In genomic region chr4:133649989-133650699, GRCm38 (mm10) we compare ENCODE assay signal across 8 mouse cellular contexts. TPM values are rescaled to one million over a fixed set of nuclear protein-coding genes. Genes with fewer than 3 reads are reported as not detected.
DNase-seq lines count a peak whose midpoint lies in the region; ATAC-seq and TF ChIP-seq lines count a peak whose summit lies in the region.

Gene Zdhhc18, minus strand, starts transcription at chr4:133650154.

- H3K4me1 ChIP-seq in forebrain, embryonic 16.5 days (replicated peaks; ENCODE audit: control insufficient read depth, insufficient read depth, low read length) = no peaks in the 10 kb centered on the region
- 0 out of 2 replicates have a peak, but pooled peaks cover 3% of the 10 kb centered on the region for H3K4me1 ChIP-seq in lung, embryonic 15.5 days
- H3K4me1 ChIP-seq in olfactory bulb, adult 2 months (ENCODE audit: control insufficient read depth, insufficient read depth, low read length) = peaks cover 3% of the 10 kb centered on the region; the same call in 1 of the 2 replicates

- ATAC-seq in forebrain, embryonic 16.5 days = peak; percentile 57; the same call in 1 of the 2 replicates
- no peak for ATAC-seq in lung, embryonic 15.5 days (ENCODE audit: borderline replicate concordance, extremely low read depth, low FRiP score, low TSS enrichment)

- TF ChIP-seq POLR2A in olfactory bulb, adult 2 months (IDR thresholded peaks at IDR 0.05; ENCODE audit: insufficient read depth, low read depth, low read length) = no peak

- H3K4me3 ChIP-seq in forebrain, embryonic 16.5 days (replicated peaks; ENCODE audit: low read length) = no peak within 1 kb of the TSS
- H3K4me3 ChIP-seq in lung, embryonic 15.5 days = peak within 1 kb of the TSS; percentile 28
- peak within 1 kb of the TSS; percentile 31 for H3K4me3 ChIP-seq in olfactory bulb, adult 2 months (ENCODE audit: insufficient read depth, low read depth, low read length)

- DNase-seq in Muller cell, postnatal 12 days (ENCODE audit: inconsistent ontology term) = peak; percentile 52
- DNase-seq in cerebellum, adult 11-12 months = peak; percentile 66
- DNase-seq in heart, postnatal 25 days (ENCODE audit: low spot score) = peak; percentile 68
- peak; percentile 76 to 87 for DNase-seq in layer of hippocampus, adult 18-20 months (ENCODE audit: low spot score in 2 of 2)
- peak; percentile 95 for DNase-seq in thymus, postnatal 4 days

- intact Hi-C loops in heart, postnatal 25 days (cut with DNase I) = loop anchor here (1.0 to 2.0 kb wide), 2 partner anchors 15 to 58 kb away; no protein-coding TSS in a partner anchor

- H3K9ac ChIP-seq in forebrain, embryonic 16.5 days (replicated peaks; ENCODE audit: low read depth, low read length) = no peak within 1 kb of the TSS
- no peak within 1 kb of the TSS for H3K9ac ChIP-seq in lung, embryonic 15.5 days

- peak; percentile 60 for TF ChIP-seq CTCF in olfactory bulb, adult 2 months (IDR thresholded peaks at IDR 0.05; ENCODE audit: insufficient read depth, low read depth, low read length)

- H3K9me3 ChIP-seq in forebrain, embryonic 16.5 days (ENCODE audit: control insufficient read depth, low read length) = no peaks in the 10 kb centered on the region
- no peaks in the 10 kb centered on the region for H3K9me3 ChIP-seq in lung, embryonic 15.5 days

- 36% methylated on average over 7 of the region's 7 CpGs for WGBS in forebrain, embryonic 16.5 days
- 38% methylated on average over 7 of the region's 7 CpGs for WGBS in lung, embryonic 15.5 days
- WGBS in olfactory bulb, adult 2 months = 31% methylated on average over 7 of the region's 7 CpGs

- no peak within 1 kb of the TSS for H3K27ac ChIP-seq in forebrain, embryonic 16.5 days (ENCODE audit: low read length)
- peak within 1 kb of the TSS; percentile 49; the same call in 1 of the 2 replicates for H3K27ac ChIP-seq in lung, embryonic 15.5 days
- H3K27ac ChIP-seq in olfactory bulb, adult 2 months (ENCODE audit: insufficient read depth, low read depth, low read length) = no peak within 1 kb of the TSS

- no peaks in the 10 kb centered on the region for H3K27me3 ChIP-seq in forebrain, embryonic 16.5 days (replicated peaks; ENCODE audit: control insufficient read depth, insufficient read depth, low read length)
- no peaks in the 10 kb centered on the region for H3K27me3 ChIP-seq in lung, embryonic 15.5 days

- H3K36me3 ChIP-seq in forebrain, embryonic 16.5 days (ENCODE audit: control insufficient read depth, insufficient read depth) = no peaks in the 10 kb centered on the region
- no peaks in the 10 kb centered on the region for H3K36me3 ChIP-seq in lung, embryonic 15.5 days

- H3K4me2 ChIP-seq in forebrain, embryonic 16.5 days (ENCODE audit: low read length) = peak within 1 kb of the TSS; percentile 3; the same call in 1 of the 2 replicates
- peak within 1 kb of the TSS; percentile 48 for H3K4me2 ChIP-seq in lung, embryonic 15.5 days

RNA-seq across cellular contexts. Expression of gene Zdhhc18, which starts in this region (rescaled TPM):
- polyA plus RNA-seq in forebrain, embryonic 16.5 days (2015; fragmentation: Nextera tagmentation; extraction: Ambion mirVana) = 3.5 and 4.5 TPM in 2 replicates
- 10 to 100 TPM; 18.7 to 20.1 TPM for total RNA-seq in heart, postnatal 25 days (2021)
- 10 to 100 TPM; 32.3 to 33.8 TPM for total RNA-seq in layer of hippocampus, adult 18-20 months (2021)
- 6.2 and 7.7 TPM in 2 replicates for polyA plus RNA-seq in lung, embryonic 15.5 days (2015; fragmentation: Nextera tagmentation; extraction: Ambion mirVana)
- not detected in 2 replicates for polyA plus RNA-seq in olfactory bulb, adult 2 months (2012; ENCODE audit: insufficient read depth, insufficient read length, low replicate concordance, missing spikeins)
